In the genomic region with DNA sequence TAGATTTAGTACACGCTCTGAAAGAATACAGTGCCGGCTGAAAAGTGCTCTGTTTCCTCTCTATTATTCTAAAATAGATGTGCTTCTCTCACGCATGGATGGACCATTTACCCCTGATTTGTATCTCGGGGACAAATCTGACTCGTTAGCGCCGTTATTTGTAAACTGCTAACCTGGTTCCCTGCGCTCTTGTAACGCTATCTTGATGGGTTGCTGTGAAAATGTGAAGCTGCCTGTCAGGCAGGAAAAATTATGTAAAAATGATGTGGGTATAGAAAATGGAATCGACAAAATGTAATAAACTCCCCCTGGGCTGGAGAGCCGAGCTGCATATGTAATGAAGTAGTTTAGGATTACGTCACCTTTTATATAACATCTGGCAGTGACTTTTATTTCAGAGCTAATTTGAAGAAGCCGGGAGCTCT, we compare ENCODE assay signal across 8 mouse cellular contexts. TPM values are rescaled to one million over a fixed set of nuclear protein-coding genes. Genes with fewer than 3 reads are reported as not detected.
DNase-seq lines count a peak whose midpoint lies in the region; ATAC-seq and TF ChIP-seq lines count a peak whose summit lies in the region.

No protein-coding gene starts in this region.

- no peaks in the 10 kb centered on the region for H3K9me3 ChIP-seq in heart, embryonic 13.5 days
- H3K9me3 ChIP-seq in stomach, embryonic 16.5 days (replicated peaks; ENCODE audit: control insufficient read depth, low read length), result no peaks in the 10 kb centered on the region

- WGBS in heart, embryonic 13.5 days, result 50% methylated on average over 13 of the region's 13 CpGs
- 55% methylated on average over 13 of the region's 13 CpGs for WGBS in stomach, embryonic 16.5 days

- no peak overlapping the region for H3K4me3 ChIP-seq in heart, embryonic 13.5 days
- H3K4me3 ChIP-seq in left cerebral cortex, adult 2 months, result peak overlapping the region; percentile 38
- no peak overlapping the region for H3K4me3 ChIP-seq in stomach, embryonic 16.5 days (replicated peaks; ENCODE audit: low read length)

- H3K4me2 ChIP-seq in heart, embryonic 13.5 days, result peak overlapping the region; percentile 42
- peak overlapping the region; percentile 3; the same call in 1 of the 2 replicates for H3K4me2 ChIP-seq in stomach, embryonic 16.5 days (ENCODE audit: low read depth, low read length)

- no peak for TF ChIP-seq CTCF in left cerebral cortex, adult 2 months (IDR thresholded peaks at IDR 0.05)

- intact Hi-C loops in left cerebral cortex, adult 2 months (cut with DNase I), result loop anchor here (1.0 to 5.0 kb wide), 8 partner anchors 133 to 802 kb away; no protein-coding TSS in a partner anchor

- H3K27ac ChIP-seq in heart, embryonic 13.5 days (replicated peaks), result no peak overlapping the region
- H3K27ac ChIP-seq in left cerebral cortex, adult 2 months, result peak overlapping the region; percentile 98
- no peak overlapping the region for H3K27ac ChIP-seq in stomach, embryonic 16.5 days (ENCODE audit: low read length)

- no peak for DNase-seq in heart, postnatal 4 days
- DNase-seq in retina, adult 2 months (ENCODE audit: low read depth, low spot score), result peak; percentile 16
- no peak for DNase-seq in retina, embryonic 14.5 days (ENCODE audit: low spot score)
- DNase-seq in left cerebral cortex, adult 2 months (ENCODE audit: extremely low spot score in 1 of 2, low spot score in 2 of 2), result peak; percentile 26 to 32
- no peak for DNase-seq in spleen, postnatal 10 days (ENCODE audit: low spot score in 2 of 2)
- DNase-seq in urinary bladder, postnatal 25 days (ENCODE audit: low spot score), result no peak

- H3K4me1 ChIP-seq in heart, embryonic 13.5 days, result no peaks in the 10 kb centered on the region
- no peaks in the 10 kb centered on the region for H3K4me1 ChIP-seq in stomach, embryonic 16.5 days (ENCODE audit: control insufficient read depth, insufficient read depth, low read length)

- H3K9ac ChIP-seq in heart, embryonic 13.5 days, result no peak overlapping the region
- H3K9ac ChIP-seq in stomach, embryonic 16.5 days (ENCODE audit: low read length), result no peak overlapping the region

- no peaks in the 10 kb centered on the region for H3K36me3 ChIP-seq in heart, embryonic 13.5 days
- H3K36me3 ChIP-seq in stomach, embryonic 16.5 days (ENCODE audit: control insufficient read depth, insufficient read depth, low read length), result no peaks in the 10 kb centered on the region

- no peak for ATAC-seq in heart, embryonic 13.5 days (ENCODE audit: extremely low read depth, insufficient number of reproducible peaks, low FRiP score, low TSS enrichment)
- ATAC-seq in stomach, embryonic 16.5 days (ENCODE audit: insufficient read depth, low FRiP score), result no peak

- no peaks in the 10 kb centered on the region for H3K27me3 ChIP-seq in heart, embryonic 13.5 days (replicated peaks)
- H3K27me3 ChIP-seq in stomach, embryonic 16.5 days (ENCODE audit: control insufficient read depth, insufficient read depth, low read length), result no peaks in the 10 kb centered on the region

RNA-seq across cellular contexts. Expression of a gene that starts 59.4 kb away (rescaled TPM):
- polyA plus RNA-seq in heart, embryonic 13.5 days (2015; fragmentation: Nextera tagmentation; extraction: Ambion mirVana), result 31.0 and 31.3 TPM in 2 replicates
- 10 to 100 TPM; 32.6 to 33.5 TPM for total RNA-seq in heart, postnatal 4 days (2021)
- total RNA-seq in left cerebral cortex, adult 2 months (2021), result 10 to 100 TPM; 38.2 to 47.0 TPM
- 47.3 and 53.7 TPM in 2 replicates for polyA plus RNA-seq in stomach, embryonic 16.5 days (2015; fragmentation: Nextera tagmentation; extraction: Ambion mirVana)

Comparison
In these comparisons a context has a peak if more than half of its experiments do, and no peak if none do; other contexts are left out.
1. DNase-seq: peak in retina, adult 2 months (single experiment) and left cerebral cortex, adult 2 months (2 of 2); none in heart, postnatal 4 days (single experiment), retina, embryonic 14.5 days (single experiment), spleen, postnatal 10 days (0 of 2) and urinary bladder, postnatal 25 days (single experiment).